Mouse (Mus musculus) B cell, adult 2 months (primary cell): Measurements from ENCODE around the gene C530008M17Rik.

Source experiments
- DNase-seq, 2 experiments: peaks; one replicate each; pipeline ENCODE4 v3.0.0; 2022

Gene C530008M17Rik

GRCm38 (mm10) chr5:76705307-76706173, 49.2 kb downstream of the C530008M17Rik start:
- no peak for DNase-seq

GRCm38 (mm10) chr5:76707072-76707471, 50.8 kb downstream of the C530008M17Rik start:
- no peak for DNase-seq

- DNase-seq, result no peak
Measured at GRCm38 (mm10) chr5:76708004-76708403, 51.7 kb downstream of the C530008M17Rik start.

GRCm38 (mm10) chr5:76713743-76714142, 57.4 kb downstream of the C530008M17Rik start:
- no peak for DNase-seq

- DNase-seq, result no peak
Measured at GRCm38 (mm10) chr5:76719954-76720353, 63.6 kb downstream of the C530008M17Rik start.

GRCm38 (mm10) chr5:76724878-76725277, 68.6 kb downstream of the C530008M17Rik start:
- no peak for DNase-seq

GRCm38 (mm10) chr5:76726518-76727103, 70.3 kb downstream of the C530008M17Rik start:
- no peak for DNase-seq

GRCm38 (mm10) chr5:76733055-76733641, 76.8 kb downstream of the C530008M17Rik start:
- no peak for DNase-seq

- no peak for DNase-seq
Measured at GRCm38 (mm10) chr5:76741463-76741862, 85.2 kb downstream of the C530008M17Rik start.

GRCm38 (mm10) chr5:76742076-76742475, 85.8 kb downstream of the C530008M17Rik start:
- DNase-seq, result no peak

- DNase-seq, result no peak
Measured at GRCm38 (mm10) chr5:76744737-76745209, 88.5 kb downstream of the C530008M17Rik start.

- DNase-seq, result no peak
Measured at GRCm38 (mm10) chr5:76747851-76748250, 91.5 kb downstream of the C530008M17Rik start.

- no peak for DNase-seq
Measured at GRCm38 (mm10) chr5:76752351-76752750, 96.0 kb downstream of the C530008M17Rik start.

GRCm38 (mm10) chr5:76760349-76760748, 104.0 kb downstream of the C530008M17Rik start:
- no peak for DNase-seq

GRCm38 (mm10) chr5:76762030-76762698, 105.9 kb downstream of the C530008M17Rik start:
- no peak for DNase-seq

GRCm38 (mm10) chr5:76763148-76763701, 106.9 kb downstream of the C530008M17Rik start:
- no peak for DNase-seq

GRCm38 (mm10) chr5:76763731-76764130, 107.4 kb downstream of the C530008M17Rik start:
- DNase-seq, result no peak

- no peak for DNase-seq
Measured at GRCm38 (mm10) chr5:76769014-76769413, 112.7 kb downstream of the C530008M17Rik start.

- no peak for DNase-seq
Measured at GRCm38 (mm10) chr5:76769572-76769971, 113.3 kb downstream of the C530008M17Rik start.

GRCm38 (mm10) chr5:76771371-76771770, 115.1 kb downstream of the C530008M17Rik start:
- no peak for DNase-seq

- DNase-seq, result no peak
Measured at GRCm38 (mm10) chr5:76772831-76773230, 116.5 kb downstream of the C530008M17Rik start.

- DNase-seq, result no peak
Measured at GRCm38 (mm10) chr5:76773492-76774158, 117.3 kb downstream of the C530008M17Rik start.
